Mouse (Mus musculus) mature B cell (primary cell): ENCODE data around the gene Slc6a20b.

Experiments used
- in situ Hi-C: fragments of 300-500 bp; cut with MboI; formaldehyde crosslinking; loops from 2 replicates; pipeline ENCODE4 v1.14.3; 2019

Slc6a20b gene

GRCm38 (mm10) chr9:123589240-123589910 lies 43.0 kb downstream of the Slc6a20b start:
- in situ Hi-C loops, result no loop called here

GRCm38 (mm10) chr9:123577360-123578192 lies 54.8 kb downstream of the Slc6a20b start:
- in situ Hi-C loops, result no loop called here

- in situ Hi-C loops, result no loop called here
These were observed 77.8 kb downstream of the Slc6a20b start for GRCm38 (mm10) chr9:123554599-123554998.
